Mouse (Mus musculus) thymus, postnatal 10 days (tissue): ENCODE measurements around the gene Oser1.

ENCODE experiments used
- DNase-seq, 2 experiments: peaks; one replicate each; pipeline ENCODE4 v3.0.0; 2021; ENCODE audit warnings: low spot score in 2 of 2

The Oser1 gene

DNA sequence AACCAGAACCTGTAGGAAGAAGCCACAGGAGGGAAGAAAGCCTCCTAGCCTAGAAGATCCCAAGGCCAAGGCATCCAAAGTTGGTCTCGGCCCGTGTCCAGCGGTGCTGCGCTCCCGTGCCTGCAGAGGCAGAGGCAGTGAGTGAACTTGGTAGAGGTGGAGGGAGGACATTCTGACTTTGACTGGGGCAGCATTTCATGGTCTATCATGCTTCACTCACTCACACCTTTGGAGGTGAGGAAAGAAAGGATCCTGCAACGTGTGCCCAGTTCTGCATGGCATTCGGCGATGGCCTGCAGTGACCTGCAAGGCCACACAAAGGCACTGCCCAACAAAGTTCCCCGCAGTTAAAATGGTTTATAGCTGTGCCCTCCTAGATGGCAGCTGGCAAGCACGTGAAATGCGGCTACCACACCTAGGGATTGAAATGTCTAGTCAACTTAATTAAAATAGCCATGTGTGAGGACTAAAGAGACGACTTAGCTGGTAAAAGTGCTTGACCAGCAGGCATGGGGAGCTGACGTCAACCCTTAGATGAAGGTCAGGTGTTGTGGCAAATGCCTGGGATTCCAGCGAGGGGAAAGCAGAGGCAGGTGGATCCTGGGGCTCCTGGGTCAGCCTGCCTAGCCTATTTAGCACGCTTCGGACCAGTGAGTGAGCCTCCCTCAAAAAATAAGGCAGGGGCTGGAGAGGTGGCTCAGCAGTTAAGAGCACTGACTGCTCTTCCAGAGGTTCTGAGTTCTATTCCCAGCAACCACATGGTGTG, 63.5 kb downstream of the Oser1 start:
- DNase-seq, result no peak

- DNase-seq, result no peak
These were observed 65.2 kb downstream of the Oser1 start for GRCm38 (mm10) chr2:163359253-163359652.

DNA sequence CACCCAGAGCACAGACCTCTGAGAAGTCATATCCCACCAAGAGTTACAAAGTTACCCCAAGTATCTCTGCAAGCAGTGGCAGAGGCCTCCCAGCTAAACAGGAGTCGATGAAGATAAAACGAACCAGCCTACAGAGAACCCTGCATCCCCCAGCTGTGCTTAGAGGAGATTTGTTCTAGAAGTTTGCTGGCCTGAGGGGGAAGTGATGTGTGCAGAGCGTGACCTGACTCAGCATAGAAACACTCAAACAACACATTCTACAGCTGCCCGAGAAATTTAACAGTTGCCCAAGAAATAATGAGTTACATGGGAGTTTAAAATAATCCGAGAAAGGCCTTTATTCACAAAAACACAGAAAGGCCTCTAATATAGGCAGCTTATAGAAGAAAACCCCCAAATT, 65.8 kb downstream of the Oser1 start:
- no peak for DNase-seq

DNA sequence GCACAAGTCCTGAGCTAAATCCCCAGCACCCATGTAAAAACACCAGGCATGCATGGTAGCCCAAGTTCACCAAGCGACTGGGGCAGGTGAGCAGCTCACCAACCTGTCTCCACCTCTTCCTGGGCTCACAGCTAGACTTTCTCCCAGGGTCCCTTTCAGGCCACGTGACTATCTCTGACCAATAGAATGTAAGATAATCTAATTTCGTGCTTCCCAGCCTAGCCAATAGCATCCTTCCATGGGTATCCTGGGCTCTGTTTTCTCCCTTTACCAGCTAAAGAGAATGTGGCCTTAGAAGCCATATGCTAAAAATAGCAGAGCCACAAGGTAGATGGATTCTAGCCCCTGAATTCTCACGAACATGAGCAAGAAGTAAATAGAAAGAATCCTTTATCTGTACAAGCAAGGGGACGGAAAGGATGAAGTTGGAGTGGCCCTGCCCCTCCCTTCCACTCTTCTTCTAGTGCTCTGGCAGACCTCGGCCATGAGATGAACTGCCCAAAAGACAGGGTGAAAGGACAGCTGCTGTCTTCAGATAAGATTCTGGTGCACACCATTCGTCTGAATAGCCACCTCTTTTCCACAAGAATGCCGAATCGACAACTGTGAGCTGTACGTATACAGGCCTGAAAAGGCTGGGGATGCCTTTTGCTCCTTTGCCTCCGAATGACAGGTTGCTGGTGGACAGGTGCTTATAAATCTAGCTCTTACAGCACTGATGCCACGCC, 68.2 kb downstream of the Oser1 start:
- no peak for DNase-seq
